Mouse (Mus musculus): Measurements from ENCODE around the gene Mbnl2.

The Mbnl2 gene

DNA sequence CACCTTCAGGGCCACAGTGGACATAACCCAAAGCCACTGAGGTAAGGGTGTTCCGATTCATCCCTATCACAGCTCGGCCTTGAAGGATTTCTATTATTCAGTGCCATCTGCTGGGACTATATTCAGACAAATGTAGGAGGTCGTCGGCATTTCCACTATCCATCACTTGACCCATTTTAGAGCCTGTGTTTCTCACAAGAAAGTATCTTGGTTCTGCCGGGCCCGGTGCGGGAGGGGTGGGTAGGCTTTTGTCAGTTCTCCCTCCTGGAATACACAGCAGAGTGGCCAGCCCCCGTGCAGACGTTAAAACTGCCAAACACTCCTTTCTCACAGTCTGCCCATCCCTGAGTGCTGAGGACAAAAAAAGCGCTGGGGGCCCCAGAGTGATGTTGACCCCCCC lies 134.4 kb downstream of the Mbnl2 start:
- DNase-seq (ENCODE audit: low spot score in 2 of 2), result no peak

DNA sequence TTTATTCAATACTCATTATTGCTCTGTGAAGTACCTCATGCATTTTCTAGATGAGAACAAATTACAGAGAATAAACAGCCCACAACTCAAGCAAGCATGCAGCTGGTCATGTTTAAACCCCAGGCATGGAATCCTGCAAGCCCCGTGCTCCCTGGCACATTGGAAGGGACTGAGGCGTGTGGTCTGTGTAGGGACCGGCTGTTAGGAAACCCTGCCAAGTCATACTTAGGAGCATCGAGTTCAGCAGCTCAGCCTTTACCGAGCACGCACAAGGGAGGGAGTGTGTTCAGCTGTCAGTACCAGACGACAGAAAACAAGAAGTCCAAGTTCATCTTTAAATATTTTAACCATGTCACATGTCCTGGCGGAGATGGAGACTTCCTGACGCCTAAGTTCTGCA lies 141.4 kb downstream of the Mbnl2 start:
- no peak for DNase-seq (ENCODE audit: low spot score in 2 of 2)

DNA sequence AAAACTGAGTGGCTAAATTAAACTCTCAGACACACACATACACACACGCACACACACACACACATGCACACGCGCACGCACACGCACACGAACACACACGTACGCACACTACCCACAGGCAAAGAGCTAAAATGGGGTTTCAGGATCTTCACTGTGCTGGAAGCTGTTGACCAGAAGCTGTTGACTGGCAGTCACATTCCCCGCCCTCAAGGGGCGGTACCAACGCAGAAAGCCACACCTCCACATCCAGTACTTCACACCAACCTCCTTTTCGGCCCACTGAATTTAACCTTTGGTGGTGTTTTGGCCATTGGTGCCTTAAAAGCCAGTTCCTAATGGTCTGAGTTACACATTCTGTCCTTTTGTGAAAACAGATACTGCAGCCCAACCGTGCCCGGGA lies 143.5 kb downstream of the Mbnl2 start:
- no peak for DNase-seq (ENCODE audit: low spot score in 2 of 2)

DNA sequence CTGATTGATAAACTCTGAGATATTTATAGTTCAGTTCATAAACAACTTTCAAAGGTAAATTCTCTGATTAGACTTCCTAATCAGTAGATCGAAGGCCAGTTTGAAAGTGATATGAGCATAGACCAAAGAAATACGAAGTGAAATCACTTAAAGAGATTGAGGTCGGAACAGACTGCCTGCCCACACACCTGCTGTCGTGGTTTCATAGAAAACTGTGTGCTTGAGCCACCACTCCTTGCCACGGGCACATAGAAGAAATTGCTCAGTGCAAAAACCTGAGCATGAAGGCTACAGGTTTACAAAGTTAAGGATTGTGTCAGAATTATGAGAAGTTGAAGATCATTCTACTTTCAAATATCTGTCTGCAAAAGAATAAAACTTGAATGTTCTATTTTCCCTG lies 153.0 kb downstream of the Mbnl2 start:
- DNase-seq (ENCODE audit: low spot score in 2 of 2), result no peak

DNA sequence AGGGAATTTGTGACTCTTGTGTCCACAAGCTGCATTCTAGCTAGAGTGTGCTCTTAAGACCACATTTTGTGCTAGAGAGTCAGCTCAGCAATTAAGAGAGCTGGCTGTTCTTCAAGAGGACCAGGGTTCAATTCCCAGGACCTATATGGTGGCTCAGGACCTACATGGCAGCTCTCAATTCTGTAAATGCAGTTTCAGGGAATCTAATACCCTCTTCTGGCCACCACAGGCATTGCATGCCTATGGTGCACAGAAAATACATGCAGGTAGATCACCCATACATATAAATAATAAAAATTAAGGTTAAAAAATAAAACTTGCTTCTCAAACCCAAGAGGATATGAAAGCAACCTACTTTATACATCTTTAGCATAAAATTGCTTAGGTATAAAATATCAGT lies 157.3 kb downstream of the Mbnl2 start:
- DNase-seq (ENCODE audit: low spot score in 2 of 2), result peak in 1 of 2 experiments; percentile 30

DNA sequence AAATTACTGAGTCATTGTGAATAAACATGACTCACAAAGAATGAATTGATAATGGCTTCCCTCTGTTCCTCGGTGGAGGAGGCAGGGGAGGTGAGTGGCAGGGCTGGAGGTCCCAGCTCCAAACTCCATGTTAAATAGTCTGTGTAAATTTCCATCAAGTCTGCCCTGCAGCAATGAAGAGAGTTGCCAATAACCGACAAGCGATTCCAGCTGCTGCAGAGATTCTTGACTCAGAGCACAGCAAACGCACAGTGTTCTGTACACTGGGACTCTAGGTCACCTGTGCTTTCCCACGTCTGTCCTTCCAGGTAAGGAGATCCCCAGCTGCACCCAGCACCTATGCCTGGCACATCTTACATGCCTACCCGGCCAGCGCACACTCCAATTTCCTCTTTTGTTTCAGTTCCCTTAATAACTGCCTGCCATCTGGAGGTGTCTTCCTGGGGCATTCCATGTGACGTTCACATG lies 158.5 kb downstream of the Mbnl2 start:
- DNase-seq (ENCODE audit: low spot score in 2 of 2), result no peak

DNA sequence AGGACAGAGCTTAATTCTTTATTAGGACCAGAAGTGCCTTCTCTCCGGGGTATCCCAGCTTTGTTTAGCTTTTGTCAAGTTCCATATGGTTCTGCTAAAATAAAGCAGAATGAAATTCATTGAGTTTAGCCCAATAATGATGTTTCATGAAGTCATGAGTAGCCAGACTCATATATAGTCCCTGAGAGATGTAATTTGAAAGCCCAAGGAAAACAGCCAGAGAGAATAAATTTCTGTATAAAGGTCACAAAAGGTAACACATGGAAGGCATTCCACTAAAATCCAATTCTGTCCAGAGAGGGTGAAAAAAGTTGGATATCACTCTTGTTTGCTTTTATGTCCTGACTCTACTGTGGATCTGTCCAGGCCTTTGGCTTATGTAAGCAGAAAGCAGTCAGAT lies 159.4 kb downstream of the Mbnl2 start:
- DNase-seq (ENCODE audit: low spot score in 2 of 2), result no peak

DNA sequence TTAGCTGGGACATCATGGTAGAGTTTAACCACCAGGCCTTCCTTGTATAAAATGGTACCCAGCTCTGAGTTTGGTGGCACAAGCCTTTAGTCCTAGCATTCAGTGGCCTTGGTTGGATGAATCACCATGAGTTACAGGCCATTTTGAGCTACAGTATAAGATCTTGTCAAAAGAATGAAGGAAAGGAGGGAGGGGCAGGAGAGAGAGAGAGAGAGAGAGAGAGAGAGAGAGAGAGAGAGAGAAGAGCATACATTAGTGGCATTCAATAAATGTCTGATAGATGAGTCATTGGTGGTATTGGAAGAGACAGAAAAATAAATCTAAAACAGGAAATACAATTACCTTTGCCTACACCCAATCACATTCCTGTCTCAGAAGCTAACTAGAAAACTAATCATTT lies 165.2 kb downstream of the Mbnl2 start:
- DNase-seq (ENCODE audit: low spot score in 2 of 2), result no peak

DNA sequence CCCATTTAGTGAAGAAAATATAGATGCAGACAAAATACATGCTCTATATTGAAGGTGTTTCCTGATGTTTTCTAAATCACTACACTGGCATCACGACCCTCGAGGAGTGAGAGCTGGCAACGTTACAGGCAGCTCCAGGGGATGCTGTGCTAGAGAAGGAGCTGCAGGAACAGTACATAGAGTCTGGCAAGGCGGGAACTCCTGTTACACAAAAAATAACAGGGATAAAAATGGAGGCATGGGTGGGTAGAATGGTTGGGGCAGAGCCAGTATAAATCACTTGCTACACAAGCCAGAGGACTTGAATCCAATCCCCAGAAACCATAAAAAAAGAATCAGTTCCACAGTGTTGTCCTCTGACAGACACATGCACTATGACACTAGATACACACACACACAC lies 165.8 kb downstream of the Mbnl2 start:
- DNase-seq (ENCODE audit: low spot score in 2 of 2), result no peak

DNA sequence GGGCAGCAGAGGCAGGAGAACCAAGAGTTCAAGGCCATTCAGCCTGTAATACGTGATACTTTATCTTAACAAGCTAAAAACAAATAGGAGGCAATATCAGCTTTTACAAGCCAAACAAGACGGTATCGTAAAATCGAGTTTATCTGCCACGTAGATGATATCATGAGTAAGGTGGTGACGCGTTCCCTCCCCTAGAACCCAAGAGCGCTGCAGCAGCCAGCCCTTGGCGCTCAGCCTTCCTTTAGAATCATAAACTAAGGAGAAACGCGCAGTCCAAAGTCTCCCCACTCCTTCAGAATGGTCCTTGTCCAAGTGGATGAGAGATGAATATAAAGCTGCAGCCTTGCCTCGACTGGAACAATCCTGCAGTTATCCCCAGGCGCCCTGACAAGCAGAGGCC lies 166.4 kb downstream of the Mbnl2 start:
- no peak for DNase-seq (ENCODE audit: low spot score in 2 of 2)

DNA sequence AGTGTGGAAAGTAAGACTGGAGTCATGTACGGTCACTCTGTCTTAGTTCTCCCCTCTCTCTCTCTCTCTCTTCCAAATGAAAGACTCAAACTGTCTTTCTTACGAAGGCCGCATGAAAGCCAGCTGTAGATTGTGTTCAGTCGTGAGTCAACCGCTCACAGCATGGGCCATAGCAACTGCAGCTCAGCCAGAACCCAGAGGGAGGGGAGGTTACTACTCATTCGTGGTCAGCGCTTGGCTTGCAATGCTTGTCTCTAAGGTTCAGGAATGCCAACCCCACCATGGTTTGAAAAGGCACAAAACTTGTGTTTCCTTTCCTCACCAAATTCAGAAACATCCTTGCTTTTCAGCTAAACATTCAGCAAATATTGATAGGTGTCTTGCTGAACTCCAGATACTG lies 178.8 kb downstream of the Mbnl2 start:
- no peak for DNase-seq (ENCODE audit: low spot score in 2 of 2)

DNA sequence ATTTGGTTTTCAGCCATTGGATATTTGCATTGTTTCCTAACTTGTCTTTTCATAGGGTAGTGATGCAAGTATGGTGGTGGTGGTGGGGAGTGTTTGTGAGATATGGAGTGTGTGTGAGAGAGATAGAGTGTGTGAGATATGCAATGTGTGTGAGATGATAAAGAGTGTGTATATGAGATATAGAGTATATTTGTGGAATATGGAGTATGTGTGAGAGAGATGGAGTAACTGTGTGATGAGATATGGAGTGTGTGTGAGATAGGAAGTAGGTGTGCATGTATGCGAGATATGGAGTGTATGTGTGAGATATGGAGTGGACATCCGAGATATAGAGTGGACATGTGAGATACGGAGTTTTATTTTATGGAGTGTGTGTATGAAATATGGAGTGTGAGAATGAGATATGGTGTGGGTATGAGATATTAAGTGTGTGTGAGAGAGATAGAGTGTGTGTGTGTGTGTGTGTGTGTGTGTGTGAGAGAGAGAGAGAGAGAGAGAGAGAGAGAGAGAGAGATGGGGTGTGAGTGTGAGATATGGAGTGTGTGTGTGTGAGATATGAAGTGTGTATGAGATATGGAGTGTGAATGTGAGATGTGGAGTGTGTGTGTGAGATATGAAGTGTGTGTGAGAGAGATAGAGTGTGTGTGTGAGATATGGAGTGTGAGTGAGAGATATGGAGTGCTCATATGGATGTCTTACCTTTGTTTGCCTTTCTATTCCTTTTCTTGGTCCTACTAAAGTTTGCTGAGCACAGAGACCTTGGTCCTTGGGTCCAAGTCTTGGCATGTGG lies 188.7 kb downstream of the Mbnl2 start:
- DNase-seq (ENCODE audit: low spot score in 2 of 2), result no peak

DNA sequence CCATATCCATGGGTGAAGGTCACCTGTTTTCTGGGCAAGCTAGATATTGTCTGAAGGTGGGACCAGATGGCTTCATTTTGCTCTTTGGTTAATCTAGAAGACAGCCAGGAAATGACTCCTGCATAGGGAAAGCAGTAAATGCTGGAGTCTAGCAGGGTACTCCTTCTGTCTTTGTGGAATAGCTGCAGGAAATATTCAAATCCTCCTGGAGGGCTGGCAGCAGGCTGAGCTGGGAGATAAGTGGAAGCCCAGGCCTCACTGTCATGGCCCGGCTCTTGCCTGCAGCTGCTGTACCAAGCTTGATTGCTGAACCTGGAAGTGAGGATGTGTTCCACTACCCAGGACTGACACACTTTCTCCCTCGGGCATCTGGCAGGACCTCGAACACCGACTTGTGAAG lies 191.3 kb downstream of the Mbnl2 start:
- DNase-seq (ENCODE audit: low spot score in 2 of 2), result no peak

DNA sequence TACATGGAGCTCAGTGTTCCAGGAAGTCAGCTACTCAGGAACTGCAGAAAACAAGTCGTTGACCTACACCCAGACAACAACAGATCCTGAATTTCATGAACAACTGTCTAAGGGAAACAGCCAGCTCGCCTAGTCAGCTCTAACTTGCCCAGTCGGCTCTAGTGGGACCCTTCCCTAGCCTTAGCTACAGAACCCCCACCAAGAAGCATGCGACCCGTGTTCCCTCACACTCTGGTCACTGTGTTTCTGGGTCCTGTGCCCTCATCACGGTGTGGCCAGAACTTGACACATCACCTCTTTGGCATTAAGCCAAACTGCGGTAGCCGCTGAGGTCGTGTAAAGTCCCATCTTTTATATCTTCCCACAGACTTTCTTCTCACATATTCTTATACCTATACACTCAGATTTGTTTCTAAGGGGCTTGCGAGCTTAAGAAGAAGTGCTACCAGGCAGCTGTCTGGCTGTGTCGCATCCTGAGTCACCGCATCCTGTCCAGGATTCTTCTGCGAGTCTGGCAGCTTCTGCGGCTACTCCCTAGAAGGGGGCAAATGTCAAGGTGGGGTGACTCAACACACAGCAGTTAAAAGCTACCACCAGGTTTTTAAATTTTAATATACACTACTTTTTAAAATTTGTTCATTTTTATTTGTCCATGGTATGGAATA lies 193.8 kb downstream of the Mbnl2 start:
- no peak for DNase-seq (ENCODE audit: low spot score in 2 of 2)

DNA sequence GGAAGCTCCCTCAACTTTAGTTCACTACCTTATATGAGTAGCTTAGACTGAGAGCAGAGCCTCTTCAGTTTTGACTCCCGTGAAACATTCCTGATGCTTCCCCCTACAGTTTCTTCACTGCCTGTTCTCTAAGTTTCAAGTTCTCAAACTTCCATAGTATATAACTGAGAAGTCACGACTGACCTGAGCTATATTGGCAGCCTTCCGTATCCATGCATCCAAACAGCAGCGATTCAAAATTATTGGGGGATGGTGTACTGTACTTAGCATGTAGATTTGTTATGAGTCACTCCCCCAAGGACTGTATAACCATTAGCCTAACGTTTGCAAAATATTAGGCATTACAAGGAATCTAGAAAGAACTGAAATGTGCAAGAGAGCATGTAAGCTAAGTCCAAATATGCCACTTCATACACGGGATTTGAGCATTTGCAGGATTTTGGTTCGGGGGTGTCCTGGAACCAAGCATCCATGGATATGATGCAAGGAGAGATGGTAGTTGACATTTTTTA lies 200.8 kb downstream of the Mbnl2 start:
- DNase-seq (ENCODE audit: low spot score in 2 of 2), result no peak

DNA sequence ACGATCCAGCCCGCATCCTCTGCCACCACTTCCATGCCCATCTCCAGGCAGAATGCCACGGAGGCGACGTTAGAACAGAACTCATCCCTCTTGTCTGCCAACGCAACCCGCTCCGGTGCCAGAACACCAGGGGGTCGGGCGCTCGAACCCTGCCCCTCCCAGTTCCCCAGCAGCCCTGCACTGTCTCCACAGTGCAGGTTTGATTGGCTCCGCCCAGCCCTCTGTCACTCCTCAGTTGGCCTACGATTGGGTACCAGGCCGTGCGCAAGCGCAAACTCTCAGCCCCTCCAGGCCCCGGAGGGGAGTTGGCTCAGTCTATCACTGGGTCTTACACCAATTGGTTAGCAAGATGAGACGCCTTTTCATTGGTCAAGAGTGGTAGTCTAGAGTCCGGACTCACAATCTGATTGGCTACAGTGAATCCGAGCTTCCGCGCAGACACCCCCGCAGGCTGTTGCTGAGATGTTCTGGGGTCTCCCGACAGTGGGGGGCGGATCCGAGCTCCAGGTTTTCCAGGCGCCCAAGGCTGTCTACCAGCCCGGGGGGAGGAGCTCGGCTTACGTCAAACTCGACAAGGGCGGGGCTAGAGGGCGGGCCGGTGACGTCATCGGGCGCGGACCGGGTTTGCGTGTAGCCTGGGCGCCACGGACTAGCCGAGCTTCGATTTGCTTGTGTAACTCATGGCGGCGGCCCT lies 202.0 kb downstream of the Mbnl2 start:
- DNase-seq (ENCODE audit: low spot score in 2 of 2), result peak; percentile 94 to 97

DNA sequence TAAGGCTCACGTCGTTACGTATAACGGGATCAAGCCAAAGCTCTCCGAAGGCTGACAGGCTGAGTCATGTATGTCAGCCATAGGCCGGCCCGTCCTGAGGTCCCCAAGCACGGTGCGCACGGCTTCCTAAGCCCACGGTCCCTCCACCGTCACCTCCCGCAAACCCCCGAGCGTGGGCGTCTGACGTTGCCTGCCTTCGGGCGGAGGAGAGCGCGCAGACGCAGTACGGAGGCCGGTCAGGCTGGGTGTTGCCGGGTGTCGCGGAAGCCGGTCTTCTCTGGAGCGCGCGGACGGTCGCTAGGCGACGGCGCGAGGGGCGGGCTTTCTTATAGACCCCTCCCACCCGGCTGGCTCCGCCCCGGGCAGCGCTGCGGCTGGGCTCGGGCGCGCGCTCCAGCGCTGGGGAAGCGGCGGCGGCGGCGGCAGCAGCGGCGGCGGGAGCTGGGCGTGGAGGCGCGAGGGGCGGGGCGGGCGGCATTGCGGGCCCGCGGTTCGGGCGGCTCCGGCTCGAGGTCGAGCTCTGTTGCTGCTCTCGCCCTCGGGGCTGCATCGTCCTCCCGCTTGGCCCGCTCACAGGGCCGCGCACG lies 202.6 kb downstream of the Mbnl2 start, which contains the start of gene Rap2a:
TSS of gene Rap2a (plus strand) at position 463 of the 587 bp plus-strand sequence.
- peak; percentile 88 to 93 for DNase-seq (ENCODE audit: low spot score in 2 of 2)

DNA sequence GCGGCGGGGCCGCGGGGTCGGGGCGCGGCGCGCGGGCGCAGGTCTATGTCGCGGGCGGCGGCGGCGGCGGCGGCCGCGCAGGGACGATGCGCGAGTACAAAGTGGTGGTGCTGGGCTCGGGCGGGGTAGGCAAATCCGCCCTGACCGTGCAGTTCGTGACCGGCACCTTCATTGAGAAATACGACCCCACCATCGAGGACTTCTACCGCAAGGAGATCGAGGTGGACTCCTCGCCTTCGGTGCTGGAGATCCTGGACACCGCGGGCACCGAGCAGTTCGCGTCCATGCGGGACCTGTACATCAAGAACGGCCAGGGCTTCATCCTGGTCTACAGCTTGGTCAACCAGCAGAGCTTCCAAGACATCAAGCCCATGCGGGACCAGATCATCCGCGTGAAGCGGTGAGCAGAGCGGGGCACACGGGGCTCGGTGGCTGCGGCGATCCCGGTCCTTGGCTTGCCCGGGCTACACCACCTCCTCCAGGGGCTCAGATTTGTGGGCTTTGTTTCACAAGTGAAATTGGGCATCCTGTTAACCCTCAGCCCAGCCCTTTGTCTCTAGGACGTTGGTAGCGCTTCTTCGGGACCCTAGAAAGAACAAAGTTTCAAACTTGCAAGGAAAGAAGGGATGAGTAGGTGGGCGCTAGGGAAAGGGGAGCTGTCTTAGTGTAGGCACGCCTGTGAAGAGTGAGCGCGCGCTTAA lies 203.3 kb downstream of the Mbnl2 start:
- peak; percentile 45 to 47 for DNase-seq (ENCODE audit: low spot score in 2 of 2)

DNA sequence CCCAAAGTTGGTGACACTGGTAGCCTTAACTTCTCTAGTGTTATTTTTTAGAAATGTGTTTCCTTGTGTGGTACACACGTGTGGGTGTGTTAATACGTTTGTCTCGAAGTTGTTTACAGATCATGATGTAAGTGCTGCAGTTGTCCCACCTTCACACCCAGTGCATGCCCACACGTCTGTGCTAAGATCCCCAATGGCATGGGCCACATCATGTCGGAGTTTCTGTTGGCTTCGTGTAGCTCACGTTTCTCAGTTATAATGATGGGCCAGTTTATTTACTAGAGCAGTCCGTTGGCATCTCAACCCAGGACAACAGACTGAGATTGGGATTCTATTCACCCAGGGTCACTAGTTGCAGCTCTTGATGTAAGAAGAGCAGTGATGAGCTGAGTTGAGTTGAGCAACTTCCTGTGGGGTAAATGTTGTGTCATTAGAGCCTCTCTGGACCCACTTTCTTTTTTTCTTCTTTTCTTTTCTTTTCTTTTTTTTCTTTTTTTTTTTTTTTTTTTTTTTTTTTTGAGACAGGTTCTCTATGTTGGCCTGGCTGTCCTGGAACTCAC lies 205.0 kb downstream of the Mbnl2 start:
- DNase-seq (ENCODE audit: low spot score in 2 of 2), result no peak

DNA sequence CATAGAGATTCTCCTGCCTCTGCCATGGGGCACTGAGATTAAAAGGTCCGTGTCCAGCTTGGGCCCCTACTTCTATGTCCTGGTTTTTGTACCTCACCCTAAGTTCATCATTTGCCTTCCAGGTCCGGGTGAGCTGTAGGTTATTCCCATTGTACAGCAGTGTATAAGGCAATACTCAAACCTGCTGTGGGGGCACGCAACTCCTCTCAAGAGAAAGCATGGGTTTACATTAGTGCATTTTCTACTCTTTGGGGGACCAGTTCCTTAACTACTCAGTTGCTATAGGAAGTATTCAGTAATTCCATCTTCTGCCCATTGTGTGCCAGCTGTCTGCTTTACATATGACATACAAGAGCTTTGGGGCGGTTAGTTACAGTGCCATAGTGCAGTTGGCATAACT lies 205.5 kb downstream of the Mbnl2 start:
- no peak for DNase-seq (ENCODE audit: low spot score in 2 of 2)

Data from spleen, postnatal 10 days (tissue).